Mouse (Mus musculus) layer of hippocampus, postnatal 25 days (tissue): Measurements from ENCODE around the gene Rad51. TPM values are rescaled to one million over a fixed set of nuclear protein-coding genes. Genes with fewer than 3 reads are reported as not detected.
A peak's percentile ranks its signal among the peaks of the same experiment; 100 is the strongest.

Experiments used
- DNase-seq, 2 experiments: peaks; one replicate each; pipeline ENCODE4 v3.0.0; 2022; ENCODE audit warnings: mixed read lengths in 2 of 2, low spot score in 1 of 2; ENCODE audit errors: extremely low spot score in 1 of 2
- total RNA-seq, 2 experiments: library from RNA; stranded (reverse); gene quantifications; 2 replicates each; pipeline ENCODE4 v1.2.3; 2021

Gene Rad51
- 1 to 10 TPM in 1 of 2 experiments, under 1 TPM in 1; 0.99 to 1.2 TPM for total RNA-seq

- DNase-seq: peak; percentile 68 to 86
These were observed at the start of gene Rad51 for GRCm38 (mm10) chr2:119112438-119113112. Rad51 (plus strand) TSS chr2:119112793.

- no peak for DNase-seq
These were observed 40.2 kb upstream of the Rad51 start for GRCm38 (mm10) chr2:119072397-119072796.

GRCm38 (mm10) chr2:119086156-119086555 is 26.4 kb upstream of the Rad51 start:
- DNase-seq: no peak

DNA sequence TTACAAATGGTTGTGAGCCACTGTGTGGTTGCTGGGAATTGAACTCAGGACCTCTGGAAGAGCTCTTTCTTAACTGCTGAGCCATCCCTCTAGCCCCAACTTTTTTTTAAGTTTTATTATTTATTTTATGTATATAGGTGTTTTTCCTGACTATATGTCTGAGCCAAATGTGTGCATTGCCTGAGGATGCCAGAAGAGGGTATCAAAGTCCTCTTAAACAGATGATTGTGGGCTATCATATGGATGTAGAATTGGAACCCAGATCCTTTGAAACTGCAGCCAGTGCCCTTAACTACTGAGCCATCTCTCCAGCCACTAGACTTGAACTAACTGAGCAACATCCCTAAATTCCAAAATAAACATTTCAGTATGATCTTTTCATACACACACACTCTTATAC is 11.0 kb upstream of the Rad51 start:
- no peak for DNase-seq

GRCm38 (mm10) chr2:119106583-119106982 is 6.0 kb upstream of the Rad51 start:
- DNase-seq: no peak

DNA sequence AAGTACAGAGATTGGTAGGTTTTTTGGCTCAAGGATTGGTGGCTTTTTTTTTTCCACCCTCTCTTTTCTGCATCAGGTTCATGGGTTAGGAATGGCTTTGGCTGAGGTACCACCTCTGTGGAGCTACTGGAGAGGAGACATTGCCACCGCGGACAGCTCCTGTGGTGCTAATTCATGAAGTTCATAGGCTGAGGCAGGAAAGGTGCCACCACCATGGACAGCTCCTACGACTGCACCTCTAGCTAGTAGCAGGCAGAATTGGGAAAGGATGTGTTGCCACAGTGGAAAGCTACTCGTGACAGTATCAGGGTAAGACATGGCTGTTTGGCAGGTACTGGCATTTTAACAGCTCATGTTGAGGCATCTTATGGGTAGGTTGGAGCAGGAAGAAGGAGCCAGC is 4.0 kb upstream of the Rad51 start:
- no peak for DNase-seq

- DNase-seq: no peak
These were observed 1.5 kb upstream of the Rad51 start for GRCm38 (mm10) chr2:119111060-119111459.

- no peak for DNase-seq
These were observed 730 bp downstream of the Rad51 start for GRCm38 (mm10) chr2:119113121-119113925.

- no peak for DNase-seq
These were observed 23.8 kb downstream of the Rad51 start for GRCm38 (mm10) chr2:119136346-119136898.

DNA sequence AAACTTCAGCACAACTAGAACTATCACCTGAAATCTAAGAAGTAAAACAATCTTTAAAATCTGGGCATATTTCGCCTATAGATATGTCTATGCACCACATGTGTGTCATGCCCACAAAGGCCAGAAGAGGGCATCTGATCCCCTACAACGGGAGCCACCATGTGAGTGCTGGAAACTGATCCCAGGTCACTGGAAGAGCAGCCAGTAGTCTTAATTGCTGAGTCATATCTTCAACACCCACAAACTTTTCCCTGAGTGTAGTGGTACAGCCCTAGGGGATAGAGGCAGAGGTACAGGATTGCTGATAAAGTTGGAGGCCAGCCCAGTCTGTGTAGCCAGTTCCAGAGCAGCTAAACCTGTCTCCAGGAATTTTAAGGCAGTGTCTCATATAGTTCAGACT is 32.6 kb downstream of the Rad51 start:
- no peak for DNase-seq

DNA sequence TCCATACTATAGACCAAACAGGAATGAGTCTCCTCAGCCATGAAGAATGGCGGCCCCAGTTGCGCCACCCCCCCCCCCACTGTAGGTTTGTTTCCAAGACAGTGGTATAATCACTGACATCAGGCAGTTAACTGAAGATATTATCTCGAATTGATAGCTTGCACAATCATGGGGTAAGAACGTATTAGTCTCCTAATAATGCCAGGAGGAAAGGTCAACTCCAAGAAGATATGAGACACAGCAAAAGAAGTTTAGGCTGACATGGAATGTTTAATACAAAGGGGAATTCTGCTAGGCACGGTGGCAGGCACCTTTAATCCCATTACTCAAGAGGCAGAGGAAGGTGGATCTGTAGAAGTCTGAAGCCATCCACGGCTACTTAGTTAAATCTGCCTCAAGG is 33.8 kb downstream of the Rad51 start:
- DNase-seq: no peak

DNA sequence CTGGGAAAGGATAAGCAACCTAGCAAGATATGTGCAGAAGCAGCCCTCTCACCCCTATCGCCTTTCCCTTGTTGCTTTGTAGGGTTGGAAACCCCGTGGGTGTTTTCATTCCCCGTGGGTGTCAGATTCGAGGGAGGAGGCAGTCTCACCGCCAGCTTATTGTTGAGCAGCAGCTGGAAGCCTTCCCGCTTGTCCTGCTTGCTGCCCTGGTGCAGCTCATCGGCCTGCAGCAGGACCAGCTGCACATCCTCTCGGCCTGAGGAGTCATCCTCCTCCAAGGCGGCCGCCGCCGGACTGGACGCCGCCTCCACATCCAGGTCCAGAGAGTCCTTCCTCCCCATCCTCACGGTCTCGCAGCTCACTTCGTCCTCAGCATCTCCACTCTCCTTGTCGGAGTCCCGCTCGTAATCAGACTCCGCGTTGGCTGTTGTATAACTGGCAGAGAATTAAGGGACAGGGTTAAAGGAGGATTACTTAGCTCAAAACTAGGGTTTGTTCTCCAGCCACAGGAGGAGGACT is 34.6 kb downstream of the Rad51 start:
- no peak for DNase-seq

GRCm38 (mm10) chr2:119147775-119148174 is 35.2 kb downstream of the Rad51 start:
- no peak for DNase-seq

DNA sequence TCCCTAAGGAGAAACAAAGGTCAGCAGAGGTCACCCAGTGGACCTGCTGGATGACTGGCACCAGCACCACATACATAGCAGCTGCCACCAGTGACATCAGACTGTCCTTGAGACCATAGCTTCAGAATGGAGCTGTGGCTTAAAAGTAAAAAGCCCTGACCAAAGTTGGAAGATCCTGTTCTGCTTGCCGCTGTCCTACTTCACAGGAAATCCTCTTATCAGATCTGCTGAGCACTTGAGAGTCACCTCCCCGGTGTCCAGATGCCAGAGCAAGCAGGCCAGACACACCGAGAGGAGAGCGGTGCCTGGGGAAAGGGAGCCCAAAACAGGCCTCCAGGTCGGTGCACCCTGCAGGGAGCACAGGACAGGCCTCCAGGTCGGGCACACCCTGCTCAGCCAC is 39.7 kb downstream of the Rad51 start:
- DNase-seq: no peak

- no peak for DNase-seq
These were observed 42.1 kb downstream of the Rad51 start for GRCm38 (mm10) chr2:119154683-119155082.

DNA sequence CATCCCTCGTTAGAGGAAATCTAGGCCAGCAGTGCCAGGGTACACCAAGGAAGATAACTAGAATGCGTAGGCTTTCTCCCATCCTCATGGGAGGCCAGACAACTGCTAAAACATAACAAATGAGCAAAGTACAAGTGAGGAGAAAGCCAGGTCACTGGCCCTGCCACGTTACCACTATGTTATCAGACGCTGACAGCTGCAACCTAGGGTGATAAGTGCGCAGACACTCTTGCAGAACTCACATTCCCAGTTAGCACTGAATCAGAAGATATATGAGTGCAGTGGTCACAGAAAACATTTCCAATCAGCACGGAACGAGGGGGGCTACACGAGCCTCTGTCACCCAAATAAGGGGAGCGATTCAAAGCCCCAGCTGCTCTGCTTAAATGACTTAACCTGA is 42.8 kb downstream of the Rad51 start:
- DNase-seq: no peak

DNA sequence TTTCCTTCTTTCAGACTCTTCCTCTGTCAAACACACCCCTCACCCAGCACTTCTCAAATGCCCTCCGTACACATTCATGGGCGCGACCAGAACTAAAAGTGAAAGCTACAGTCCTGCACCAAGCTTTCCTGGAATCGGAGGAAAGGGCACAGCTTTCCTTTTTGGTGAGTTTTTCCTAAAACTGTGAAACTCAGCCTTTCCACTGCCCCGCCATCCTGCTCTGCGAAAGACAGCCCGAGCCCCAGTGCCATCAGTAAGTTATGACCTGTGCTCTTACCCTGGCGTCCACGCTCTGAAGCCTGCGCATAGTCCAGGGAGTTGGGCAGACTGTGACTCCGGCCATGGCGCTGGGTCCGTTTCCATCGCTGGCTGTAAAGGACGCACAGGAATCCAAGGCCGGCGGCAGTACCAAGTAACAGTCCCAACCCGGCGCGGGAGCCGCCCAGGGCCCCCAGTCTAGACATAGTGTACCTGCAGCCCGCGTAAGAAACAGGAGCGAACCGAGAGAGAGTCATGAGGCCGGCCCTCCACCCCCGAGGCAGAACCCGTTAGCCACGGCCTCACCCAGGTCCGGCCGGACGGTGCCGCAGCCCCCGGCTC is 43.6 kb downstream of the Rad51 start:
- no peak for DNase-seq

DNA sequence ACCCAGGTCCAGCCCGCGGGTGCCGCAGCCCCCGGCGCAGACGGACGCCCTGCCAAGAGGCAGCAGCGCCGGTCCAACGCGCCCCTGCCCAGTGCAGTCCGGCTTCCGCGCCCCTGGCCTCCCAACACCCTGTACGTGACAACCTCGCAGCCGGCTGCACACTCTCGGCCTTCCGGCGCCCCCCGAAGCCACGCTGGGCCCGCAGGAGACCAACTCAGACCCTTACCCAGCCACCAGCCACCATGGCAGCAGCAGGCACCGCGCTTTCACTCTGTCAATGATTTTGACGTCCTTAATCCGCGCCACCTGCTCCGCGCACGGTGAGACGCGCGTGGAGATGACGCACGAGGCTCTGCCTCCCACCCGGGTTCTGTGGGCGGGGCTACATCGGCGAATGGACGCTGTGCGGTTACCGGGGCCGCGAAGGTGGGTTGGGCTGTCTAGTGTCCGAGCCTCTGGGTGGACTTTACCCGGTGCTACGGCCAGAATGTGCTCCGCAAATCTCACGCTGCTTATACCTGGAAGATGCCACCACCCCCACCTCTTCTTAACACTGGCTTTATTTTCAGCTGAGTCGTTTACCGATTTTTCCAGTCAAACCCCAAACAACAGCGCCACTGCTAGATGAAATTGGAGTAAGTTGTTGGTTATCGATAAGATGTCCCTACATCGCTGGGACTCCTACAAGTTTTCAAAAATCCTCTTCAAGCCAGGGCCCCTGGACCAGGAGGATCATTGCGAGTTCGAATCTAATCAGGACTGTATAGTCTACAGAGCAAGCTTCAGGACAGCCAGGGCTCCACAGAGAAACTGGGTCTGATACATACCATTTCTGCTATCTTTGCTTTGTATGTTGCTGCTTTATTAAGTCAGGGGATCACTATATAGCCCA is 44.3 kb downstream of the Rad51 start, which contains the start of gene Rmdn3:
TSS of gene Rmdn3 (minus strand) at position 354 of the 892 bp plus-strand sequence.
- peak; percentile 94 to 96 for DNase-seq

DNA sequence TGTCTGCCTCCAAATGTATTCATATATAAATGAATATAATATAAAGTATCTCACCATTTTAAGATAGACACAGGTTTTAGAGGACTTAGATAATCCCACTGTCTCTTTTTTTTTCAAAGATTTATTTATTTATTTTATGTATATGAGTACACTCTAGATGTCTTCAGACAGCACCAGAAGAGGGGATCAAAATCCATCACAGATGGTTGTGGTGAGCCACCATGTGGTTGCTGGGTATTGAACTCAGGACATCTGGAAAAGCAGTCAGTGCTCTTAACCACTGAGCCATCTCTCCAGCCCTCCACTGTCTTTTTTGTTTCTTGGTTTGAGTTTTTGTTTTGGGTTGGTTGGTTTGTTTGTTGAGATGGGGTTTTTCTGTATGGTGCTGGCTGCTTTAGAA is 45.2 kb downstream of the Rad51 start:
- no peak for DNase-seq

DNA sequence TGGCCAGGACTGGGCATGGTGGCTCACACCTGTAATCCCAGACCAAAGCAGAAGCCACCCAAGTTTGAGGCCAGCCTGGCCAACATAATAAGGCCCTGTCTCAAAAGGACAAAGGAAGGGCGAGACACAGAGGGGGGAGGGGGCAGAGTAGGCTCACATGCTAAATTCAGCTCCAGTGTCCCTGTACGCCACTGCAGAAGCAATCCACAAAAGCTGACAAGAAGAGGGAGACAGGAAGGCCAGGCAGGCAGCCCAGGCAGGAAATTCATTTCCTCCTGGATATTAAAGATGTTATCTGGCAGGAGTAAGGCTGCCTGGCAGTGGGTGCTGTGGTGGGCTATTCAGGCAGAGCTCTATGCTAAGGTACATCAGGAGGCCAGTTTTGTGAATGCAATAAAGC is 48.7 kb downstream of the Rad51 start:
- DNase-seq: no peak
